Mouse (Mus musculus) right cerebral cortex, adult 18-20 months (tissue): ENCODE data around the gene Fam107b.

Source experiments
- DNase-seq: peaks from one replicate; pipeline ENCODE4 v3.0.0; 2022; ENCODE audit warnings: mixed read lengths

The Fam107b gene

GRCm38 (mm10) chr2:3787752-3788423 is 217.6 kb downstream of the Fam107b start:
- no peak for DNase-seq

DNA sequence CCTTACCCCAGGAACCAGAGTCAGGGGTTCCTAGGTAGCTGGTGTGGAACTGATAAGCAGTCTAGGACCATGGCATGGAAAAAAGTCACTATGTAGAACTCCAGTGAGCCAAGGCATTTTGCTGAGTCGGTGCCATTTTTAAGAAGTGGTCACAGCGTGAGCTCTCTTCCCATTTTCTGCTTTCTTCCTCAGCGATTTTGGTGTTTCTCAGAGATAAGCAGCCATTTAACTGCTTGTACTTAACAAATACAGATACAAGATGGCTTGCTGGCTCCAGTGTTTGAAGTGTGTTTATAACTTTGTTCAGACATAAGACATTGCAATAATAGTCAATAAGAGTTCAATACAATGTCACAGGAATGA is 218.1 kb downstream of the Fam107b start:
- no peak for DNase-seq

GRCm38 (mm10) chr2:3796543-3796942 is 226.3 kb downstream of the Fam107b start:
- DNase-seq = no peak

GRCm38 (mm10) chr2:3799767-3800554 is 229.7 kb downstream of the Fam107b start:
- DNase-seq = peak; percentile 17

DNA sequence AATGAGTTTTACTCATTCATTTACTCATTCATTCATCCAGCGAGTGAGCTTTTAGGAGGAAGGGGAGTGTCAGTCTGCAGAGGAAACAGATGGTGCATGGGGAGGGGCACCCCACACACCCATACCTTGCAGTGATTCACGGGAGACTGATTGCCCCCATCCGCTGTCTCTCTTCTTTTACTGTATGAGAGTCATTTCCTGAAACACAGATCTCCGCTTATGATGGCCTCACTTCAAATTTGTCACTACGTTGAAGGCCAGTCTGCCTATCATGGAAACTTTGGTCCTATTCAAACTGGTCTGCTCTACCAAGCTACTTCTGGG is 230.2 kb downstream of the Fam107b start:
- DNase-seq = no peak

DNA sequence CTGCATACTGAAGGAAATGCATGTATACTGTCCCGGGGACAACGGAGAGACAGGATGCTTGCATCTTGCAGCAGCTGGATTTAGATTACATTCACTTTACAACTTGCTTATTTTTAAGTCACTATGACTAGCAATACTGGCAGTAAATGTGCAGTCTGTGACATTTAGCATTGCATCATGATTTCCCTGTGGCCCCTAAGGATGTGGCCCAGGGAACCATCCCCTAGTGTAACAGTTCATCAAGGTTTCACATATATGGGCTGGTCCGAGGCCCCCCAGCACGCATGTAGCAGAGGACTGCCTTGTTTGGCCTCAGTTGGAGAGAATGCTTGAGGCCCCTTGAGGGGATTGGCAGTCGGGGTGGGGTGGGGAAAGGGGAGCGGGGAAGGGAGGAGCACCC is 235.5 kb downstream of the Fam107b start:
- DNase-seq = no peak

GRCm38 (mm10) chr2:3810321-3810720 is 240.0 kb downstream of the Fam107b start:
- DNase-seq = no peak

DNA sequence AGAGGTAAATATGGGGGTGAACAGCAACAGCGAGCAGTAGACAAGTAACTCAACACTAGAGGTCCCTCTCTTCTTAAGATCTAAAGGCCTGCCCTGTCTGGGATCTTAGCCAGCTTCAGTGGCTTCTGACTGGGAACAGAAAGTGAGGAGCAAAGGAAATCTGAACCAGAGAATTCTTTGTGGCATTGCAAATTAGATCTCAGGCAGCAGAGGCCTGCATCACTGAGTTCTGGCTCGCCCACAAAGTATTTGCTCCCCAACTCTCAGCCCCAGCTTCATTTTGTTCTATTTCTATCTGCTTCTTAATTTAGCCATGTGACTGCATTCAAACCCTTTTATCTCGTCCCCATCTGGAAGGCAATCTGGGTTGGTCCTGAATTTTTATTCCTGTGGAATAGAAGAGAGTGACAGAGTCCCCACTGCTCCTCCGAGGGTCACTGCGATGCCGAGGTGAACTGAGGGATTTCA is 245.9 kb downstream of the Fam107b start:
- DNase-seq = peak; percentile 84

DNA sequence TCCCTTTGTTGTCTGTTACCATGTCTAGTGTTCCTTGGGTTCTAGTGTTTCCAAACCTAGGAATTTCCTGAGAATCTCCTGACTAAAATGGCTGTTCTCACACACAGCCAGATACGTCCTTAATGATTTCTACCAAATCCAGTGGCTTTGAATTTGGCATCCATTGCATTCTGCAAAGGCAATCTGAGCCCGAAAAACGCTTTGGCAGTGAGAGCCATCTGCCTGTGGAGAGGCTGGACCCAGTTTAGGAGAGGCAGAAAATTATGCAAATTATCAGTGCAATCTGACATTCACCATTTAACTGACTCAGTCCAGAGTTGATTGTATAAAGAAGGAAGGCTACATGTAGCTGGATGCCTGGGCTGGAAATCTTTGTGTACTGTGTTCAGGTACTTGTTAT is 247.3 kb downstream of the Fam107b start:
- DNase-seq = no peak

DNA sequence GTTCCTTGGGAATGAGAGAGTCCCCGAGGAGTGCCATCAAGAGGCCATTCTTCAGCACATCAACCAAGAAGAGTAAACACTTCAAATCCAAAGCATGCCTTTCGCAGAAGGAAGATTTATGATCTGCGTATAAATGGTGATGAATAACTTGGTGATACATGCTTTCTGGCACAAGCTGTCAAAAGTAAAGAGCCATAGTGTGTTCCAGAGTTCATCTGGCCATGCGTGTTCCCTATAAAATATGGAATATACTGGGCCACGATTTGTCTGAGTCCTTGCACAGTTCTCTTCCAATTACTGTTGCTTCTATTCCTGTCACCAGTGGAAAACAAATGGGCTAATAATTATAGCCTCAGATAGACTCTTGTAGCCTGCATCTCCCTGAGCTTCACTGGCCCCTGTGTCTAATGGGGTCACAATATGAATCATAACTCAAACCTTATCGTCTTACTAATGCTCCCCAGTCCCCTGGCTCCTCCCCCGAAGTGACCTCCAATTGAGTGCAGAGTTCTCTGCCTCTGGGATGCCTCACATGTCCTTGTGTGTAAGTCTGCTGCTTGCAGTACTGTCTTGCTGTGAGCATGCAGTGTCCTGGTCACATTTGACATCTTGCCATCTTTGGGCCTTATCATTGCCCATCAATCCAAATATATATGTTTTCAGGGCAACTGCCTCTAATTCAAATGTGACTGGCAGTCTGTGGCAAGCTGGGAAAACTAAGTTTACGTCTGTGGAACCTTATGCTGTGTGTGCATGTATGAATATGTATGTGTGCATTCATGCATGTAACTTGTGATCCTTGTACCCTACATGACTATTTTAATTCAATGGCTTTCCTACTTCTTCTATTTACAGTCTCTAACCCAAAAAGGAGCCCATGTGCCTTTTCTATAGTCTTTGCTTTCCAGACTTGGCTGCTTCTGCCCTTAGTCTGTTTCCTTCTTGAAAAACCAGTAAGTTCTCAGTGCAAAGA is 252.5 kb downstream of the Fam107b start:
- DNase-seq = no peak
